15 mouse cellular contexts compared by ENCODE assay signal in the genomic region with DNA sequence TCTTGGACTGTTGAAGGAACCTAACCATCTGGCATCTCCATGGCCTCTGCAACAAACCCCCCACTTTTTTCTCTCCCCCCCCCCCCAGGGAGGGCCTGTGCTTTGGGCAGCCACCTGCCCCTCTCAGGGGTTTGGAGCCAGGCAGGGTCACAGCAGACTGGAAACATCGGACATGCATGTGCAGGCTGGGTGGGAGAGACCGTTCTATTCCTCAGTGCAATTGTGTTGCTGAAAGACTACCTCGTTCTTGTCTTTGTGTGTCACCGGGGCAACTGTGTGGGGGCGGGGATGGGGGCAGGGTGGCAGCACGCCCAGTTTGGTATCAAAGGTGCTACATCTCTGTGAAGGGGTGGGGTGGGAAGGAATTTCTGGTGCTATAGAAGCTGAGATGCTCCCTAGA. TPM values are rescaled to one million over a fixed set of nuclear protein-coding genes. Genes with fewer than 3 reads are reported as not detected.
DNase-seq lines count a peak whose midpoint lies in the region; ATAC-seq and TF ChIP-seq lines count a peak whose summit lies in the region.
"Had no signal": no experiment of that assay in that cellular context is flagged by ENCODE, and none has a peak within 500 bp of the region (broad histone marks: within the 10 kb centered on the region; RNA-seq: fewer than 3 reads in every experiment).

No protein-coding gene starts in this region.

- no peak overlapping the region for H3K4me2 ChIP-seq in heart, embryonic 12.5 days
- H3K4me2 ChIP-seq in forebrain, embryonic 13.5 days = peak overlapping the region; percentile 26

- peaks cover 5% of the 10 kb centered on the region; the same call in 1 of the 2 replicates for H3K4me1 ChIP-seq in heart, embryonic 12.5 days (replicated peaks)
- peaks cover 0 to 8% of the 10 kb centered on the region in 2 experiments; a peak in 2 of 4 replicates for H3K4me1 ChIP-seq in MEL (ENCODE audit: control insufficient read depth in 1 of 2, insufficient read depth in 2 of 2, low read length in 2 of 2)
- peaks cover 31% of the 10 kb centered on the region for H3K4me1 ChIP-seq in forebrain, embryonic 13.5 days

- H3K36me3 ChIP-seq in heart, embryonic 12.5 days = peaks cover 22% of the 10 kb centered on the region; the same call in 1 of the 2 replicates
- peaks cover 0 to 7% of the 10 kb centered on the region in 2 experiments; a peak in 1 of 4 replicates for H3K36me3 ChIP-seq in MEL (ENCODE audit: control insufficient read depth in 1 of 2, insufficient read depth in 2 of 2, low read length in 2 of 2)
- H3K36me3 ChIP-seq in forebrain, embryonic 13.5 days (ENCODE audit: poor library complexity, severe bottlenecking) = no peaks in the 10 kb centered on the region

- TF ChIP-seq RAD21 in MEL (IDR thresholded peaks at IDR 0.05; ENCODE audit: low read depth, low read length) = no peak

- no peak for TF ChIP-seq CTCF in MEL (IDR thresholded peaks at IDR 0.05 in 2 of 3, conservative IDR thresholded peaks at IDR 0.05 in 1 of 3; ENCODE audit: control insufficient read depth in 1 of 3, insufficient read depth in 1 of 3, low read depth in 2 of 3, low read length in 3 of 3, poor library complexity in 1 of 3, severe bottlenecking in 1 of 3)

- H3K27me3 ChIP-seq in heart, embryonic 12.5 days (replicated peaks) = peaks cover 23% of the 10 kb centered on the region; the same call in 1 of the 2 replicates
- H3K27me3 ChIP-seq in MEL (ENCODE audit: control insufficient read depth in 1 of 2, insufficient read depth in 2 of 2, low read length in 2 of 2) = peaks cover 16 to 18% of the 10 kb centered on the region in 2 experiments
- no peaks in the 10 kb centered on the region for H3K27me3 ChIP-seq in forebrain, embryonic 13.5 days

- 19% methylated on average over 6 of the region's 6 CpGs for WGBS in heart, embryonic 12.5 days
- WGBS in forebrain, embryonic 13.5 days = 5% methylated on average over 6 of the region's 6 CpGs

- TF ChIP-seq EP300 in MEL (IDR thresholded peaks at IDR 0.05; ENCODE audit: low read depth in 1 of 2, low read length in 2 of 2) = no peak

- H3K9ac ChIP-seq in heart, embryonic 12.5 days = no peak overlapping the region
- no peak overlapping the region for H3K9ac ChIP-seq in MEL (ENCODE audit: control insufficient read depth, low read depth, low read length, poor library complexity, severe bottlenecking)
- no peak overlapping the region for H3K9ac ChIP-seq in forebrain, embryonic 13.5 days

- H3K4me3 ChIP-seq in heart, embryonic 12.5 days = no peak overlapping the region
- H3K4me3 ChIP-seq in MEL (ENCODE audit: control insufficient read depth in 1 of 2, insufficient read depth in 1 of 2, low read depth in 2 of 2, low read length in 2 of 2) = no peak overlapping the region
- no peak overlapping the region for H3K4me3 ChIP-seq in forebrain, embryonic 13.5 days

- no peak for ATAC-seq in heart, embryonic 12.5 days (ENCODE audit: insufficient number of reproducible peaks, low FRiP score)
- ATAC-seq in forebrain, embryonic 13.5 days = peak; percentile 21; the same call in 1 of the 2 replicates
- ATAC-seq: activated CD4-positive, CD25-positive, alpha-beta regulatory T cell, adult 4 months had no signal

- no peak for TF ChIP-seq POLR2A in MEL (IDR thresholded peaks at IDR 0.05; ENCODE audit: control insufficient read depth in 1 of 2, insufficient read depth in 1 of 2, low read depth in 1 of 2, low read length in 2 of 2, poor library complexity in 1 of 2)

- H3K9me3 ChIP-seq in heart, embryonic 12.5 days (replicated peaks) = no peaks in the 10 kb centered on the region
- no peaks in the 10 kb centered on the region for H3K9me3 ChIP-seq in MEL (replicated peaks; ENCODE audit: insufficient read depth, low read length)
- H3K9me3 ChIP-seq in forebrain, embryonic 13.5 days (replicated peaks) = no peaks in the 10 kb centered on the region

- no peak for DNase-seq in heart, adult 8-10 months (ENCODE audit: low spot score)
- DNase-seq in MEL (ENCODE audit: low read depth, low spot score) = peak; percentile 46
- DNase-seq in mesoderm, embryonic 11.5 days (ENCODE audit: low read depth, low spot score) = peak; percentile 30
- no peak for DNase-seq in cerebellum, adult 9-11 months
- DNase-seq in right cerebral cortex, postnatal 25 days = no peak
- DNase-seq in adrenal gland, postnatal 10 days = no peak
- DNase-seq: cerebellum, adult 11 months; heart, postnatal 14 days; kidney, postnatal 36 days; retina, postnatal 1 day had no signal

- H3K27ac ChIP-seq in heart, embryonic 12.5 days (ENCODE audit: poor library complexity, severe bottlenecking) = 0 out of 2 replicates have a peak overlapping the region, but pooled peaks have one; percentile 13
- no peak overlapping the region for H3K27ac ChIP-seq in MEL (ENCODE audit: control insufficient read depth, low read depth, low read length)
- H3K27ac ChIP-seq in forebrain, embryonic 13.5 days = peak overlapping the region; percentile 66

- H3K79me2 ChIP-seq in MEL (ENCODE audit: control insufficient read depth, insufficient read depth, low read length, poor library complexity) = no peaks in the 10 kb centered on the region

TF ChIP-seq in MEL, 35 proteins besides CTCF, POLR2A, EP300 and RAD21:
- TF ChIP-seq TBP (IDR thresholded peaks at IDR 0.05; ENCODE audit: low read depth, low read length) (no peak), MAX (IDR thresholded peaks at IDR 0.05; ENCODE audit: low read length) (no peak), MEF2A (IDR thresholded peaks at IDR 0.05; ENCODE audit: extremely low read depth, insufficient replicate concordance, low read depth, low read length, poor library complexity, severe bottlenecking) (no peak), KAT2A (conservative IDR thresholded peaks at IDR 0.05; ENCODE audit: low read depth, low read length) (no peak), GABPA (IDR thresholded peaks at IDR 0.05; ENCODE audit: low read depth, low read length) (no peak), ZC3H11A (IDR thresholded peaks at IDR 0.05; ENCODE audit: low read depth, low read length) (no peak), POLR2AphosphoS5 (IDR thresholded peaks at IDR 0.05; ENCODE audit: borderline replicate concordance, low read depth, low read length) (no peak), TAL1 (IDR thresholded peaks at IDR 0.05; ENCODE audit: low read length) (no peak), UBTF (IDR thresholded peaks at IDR 0.05; ENCODE audit: borderline replicate concordance, insufficient read depth, low read depth, low read length) (no peak), SMC3 (IDR thresholded peaks at IDR 0.05; ENCODE audit: low read depth, low read length) (no peak), TCF12 (IDR thresholded peaks at IDR 0.05; ENCODE audit: low read depth, low read length) (no peak), ZNF384 (IDR thresholded peaks at IDR 0.05; ENCODE audit: low read depth, low read length) (no peak)

RNA-seq across cellular contexts. Expression of a gene that starts 15.2 kb away (rescaled TPM):
- polyA plus RNA-seq in heart, embryonic 12.5 days (2016; fragmentation: Nextera tagmentation; extraction: Ambion mirVana) = 0.30 TPM in 1 of 2 replicates, not detected in the other
- not detected for total RNA-seq in heart, adult 8-10 months (2022)
- not detected in 2 replicates for total RNA-seq in MEL (2012; rRNA removed)
- not detected for polyA plus RNA-seq in MEL (2012; ENCODE audit: insufficient read depth in 1 of 2, insufficient read length in 2 of 2, low read depth in 1 of 2, low replicate concordance in 2 of 2, missing spikeins in 1 of 2)
- polyA plus RNA-seq in forebrain, embryonic 13.5 days (2015; fragmentation: Nextera tagmentation; extraction: Ambion mirVana) = not detected in 2 replicates
- not detected for total RNA-seq in adrenal gland, postnatal 10 days (2021)
- total RNA-seq: heart, postnatal 14 days; liver, adult 2 months had no signal
- polyA plus RNA-seq: activated CD4-positive, CD25-positive, alpha-beta regulatory T cell, adult 4 months; C2C12; liver, adult 2 months had no signal

RNA-seq across cellular contexts. Expression of a gene that starts 16.1 kb away (rescaled TPM):
- polyA plus RNA-seq in heart, embryonic 12.5 days (2016; fragmentation: Nextera tagmentation; extraction: Ambion mirVana) = 404 and 446 TPM in 2 replicates
- 10 to 100 TPM; 23.3 to 50.4 (median 39.8) TPM for total RNA-seq in heart, adult 8-10 months (2022)
- 0.12 and 0.20 TPM in 2 replicates for total RNA-seq in MEL (2012; rRNA removed)
- polyA plus RNA-seq in MEL (2012; ENCODE audit: insufficient read depth in 1 of 2, insufficient read length in 2 of 2, low read depth in 1 of 2, low replicate concordance in 2 of 2, missing spikeins in 1 of 2) = under 1 TPM in 1 of 2 experiments, not detected in 1; 0.61 TPM
- 29.9 and 31.5 TPM in 2 replicates for polyA plus RNA-seq in forebrain, embryonic 13.5 days (2015; fragmentation: Nextera tagmentation; extraction: Ambion mirVana)
- total RNA-seq in adrenal gland, postnatal 10 days (2021) = 1,000 to 10,000 TPM in 1 of 2 experiments, 100 to 1,000 TPM in 1; 763 to 1,573 TPM

RNA-seq across cellular contexts. Expression of a gene that starts 24.0 kb away (rescaled TPM):
- polyA plus RNA-seq in heart, embryonic 12.5 days (2016; fragmentation: Nextera tagmentation; extraction: Ambion mirVana) = 20.6 and 26.6 TPM in 2 replicates
- total RNA-seq in heart, adult 8-10 months (2022) = 100 to 1,000 TPM; 202 to 221 (median 208) TPM
- not detected in 2 replicates for total RNA-seq in MEL (2012; rRNA removed)
- polyA plus RNA-seq in MEL (2012; ENCODE audit: insufficient read depth in 1 of 2, insufficient read length in 2 of 2, low read depth in 1 of 2, low replicate concordance in 2 of 2, missing spikeins in 1 of 2) = not detected
- not detected in 2 replicates for polyA plus RNA-seq in forebrain, embryonic 13.5 days (2015; fragmentation: Nextera tagmentation; extraction: Ambion mirVana)
- 10 to 100 TPM in 1 of 2 experiments, 1 to 10 TPM in 1; 4.5 to 16.8 TPM for total RNA-seq in adrenal gland, postnatal 10 days (2021)
- polyA plus RNA-seq: liver, adult 2 months had no signal

RNA-seq across cellular contexts. Expression of a gene that starts 38.7 kb away (rescaled TPM):
- polyA plus RNA-seq in heart, embryonic 12.5 days (2016; fragmentation: Nextera tagmentation; extraction: Ambion mirVana) = 10.4 and 12.2 TPM in 2 replicates
- total RNA-seq in heart, adult 8-10 months (2022) = 10 to 100 TPM; 43.9 to 47.4 (median 45.6) TPM
- total RNA-seq in MEL (2012; rRNA removed) = 113 and 150 TPM in 2 replicates
- polyA plus RNA-seq in MEL (2012; ENCODE audit: insufficient read depth in 1 of 2, insufficient read length in 2 of 2, low read depth in 1 of 2, low replicate concordance in 2 of 2, missing spikeins in 1 of 2) = 100 to 1,000 TPM in 1 of 2 experiments, 10 to 100 TPM in 1; 47.0 to 169 TPM
- 15.8 and 16.3 TPM in 2 replicates for polyA plus RNA-seq in forebrain, embryonic 13.5 days (2015; fragmentation: Nextera tagmentation; extraction: Ambion mirVana)
- 10 to 100 TPM; 83.3 to 96.2 TPM for total RNA-seq in adrenal gland, postnatal 10 days (2021)

RNA-seq across cellular contexts. Expression of a gene that starts 57.5 kb away (rescaled TPM):
- polyA plus RNA-seq in heart, embryonic 12.5 days (2016; fragmentation: Nextera tagmentation; extraction: Ambion mirVana) = 14.8 and 16.5 TPM in 2 replicates
- total RNA-seq in heart, adult 8-10 months (2022) = 1 to 10 TPM in 2 of 4 experiments, under 1 TPM in 2; 0.72 to 1.1 (median 0.96) TPM
- total RNA-seq in MEL (2012; rRNA removed) = 35.8 and 57.6 TPM in 2 replicates
- polyA plus RNA-seq in MEL (2012; ENCODE audit: insufficient read depth in 1 of 2, insufficient read length in 2 of 2, low read depth in 1 of 2, low replicate concordance in 2 of 2, missing spikeins in 1 of 2) = 1,000 to 10,000 TPM in 1 of 2 experiments, 100 to 1,000 TPM in 1; 101 to 1,219 TPM
- polyA plus RNA-seq in forebrain, embryonic 13.5 days (2015; fragmentation: Nextera tagmentation; extraction: Ambion mirVana) = 89.2 and 95.0 TPM in 2 replicates
- total RNA-seq in adrenal gland, postnatal 10 days (2021) = 10 to 100 TPM in 1 of 2 experiments, 1 to 10 TPM in 1; 7.3 to 11.0 TPM

Comparison
In these comparisons a context has a peak if more than half of its experiments do, and no peak if none do; other contexts are left out.
1. DNase-seq: peak in MEL (single experiment) and mesoderm, embryonic 11.5 days (single experiment); none in heart, adult 8-10 months (single experiment), cerebellum, adult 9-11 months (single experiment), right cerebral cortex, postnatal 25 days (single experiment) and adrenal gland, postnatal 10 days (single experiment).
2. RNA of a gene that starts 16.1 kb away (total RNA-seq): 763 to 1,573 TPM in adrenal gland, postnatal 10 days and 23.3 to 50.4 TPM in heart, adult 8-10 months; 0.12 to 0.20 TPM in MEL; every median in the first group is over 10 times any median in the second.
3. RNA of a gene that starts 24.0 kb away (total RNA-seq): 202 to 221 TPM in heart, adult 8-10 months; 4.5 to 16.8 TPM in adrenal gland, postnatal 10 days and not detected in MEL; every median in the first group is over 10 times any median in the second.